36 mouse cellular contexts compared by ENCODE assay signal in genomic region chr4:7206987-7207386, GRCm38 (mm10).
DNase-seq lines count a peak whose midpoint lies in the region; ATAC-seq and TF ChIP-seq lines count a peak whose summit lies in the region.
"Had no signal": no experiment of that assay in that cellular context is flagged by ENCODE, and none has a peak within 500 bp of the region (broad histone marks: within the 10 kb centered on the region; RNA-seq: fewer than 3 reads in every experiment).

No protein-coding gene starts in this region.

- no peaks in the 10 kb centered on the region for H3K27me3 ChIP-seq in CH12.LX (replicated peaks)
- H3K27me3 ChIP-seq in forebrain, embryonic 10.5 days (ENCODE audit: poor library complexity, severe bottlenecking) = no peaks in the 10 kb centered on the region
- no peaks in the 10 kb centered on the region for H3K27me3 ChIP-seq in forebrain, embryonic 13.5 days
- H3K27me3 ChIP-seq: embryonic facial prominence, embryonic 13.5 days; hindbrain, embryonic 13.5 days; limb, embryonic 15.5 days; liver, embryonic 13.5 days; midbrain, embryonic 15.5 days; neural tube, embryonic 12.5 days; Patski had no signal

- no peak for TF ChIP-seq CTCF in CH12.LX (conservative IDR thresholded peaks at IDR 0.05 in 1 of 2, IDR thresholded peaks at IDR 0.05 in 1 of 2; ENCODE audit: low read depth in 2 of 2, low read length in 2 of 2)

- TF ChIP-seq RAD21 in CH12.LX (IDR thresholded peaks at IDR 0.05; ENCODE audit: low read depth, low read length) = no peak

- no peak overlapping the region for H3K4me3 ChIP-seq in CH12.LX (replicated peaks in 1 of 3; ENCODE audit: low read depth in 2 of 3, low read length in 2 of 3, poor library complexity in 1 of 3)
- H3K4me3 ChIP-seq in forebrain, embryonic 10.5 days = no peak overlapping the region
- no peak overlapping the region for H3K4me3 ChIP-seq in forebrain, embryonic 13.5 days
- H3K4me3 ChIP-seq: embryonic facial prominence, embryonic 13.5 days; hindbrain, embryonic 13.5 days; layer of hippocampus, adult 2 months; left cerebral cortex, adult 2 months; limb, embryonic 10.5 days; limb, embryonic 15.5 days; liver, embryonic 13.5 days; midbrain, embryonic 10.5 days; midbrain, embryonic 15.5 days; neural tube, embryonic 12.5 days had no signal

- 90% methylated on average over 1 of the region's 1 CpGs for WGBS in forebrain, embryonic 10.5 days
- 92% methylated on average over 1 of the region's 1 CpGs for WGBS in forebrain, embryonic 13.5 days

- no peak overlapping the region for H3K9ac ChIP-seq in CH12.LX (ENCODE audit: insufficient read depth, low read depth)
- no peak overlapping the region for H3K9ac ChIP-seq in forebrain, embryonic 13.5 days
- H3K9ac ChIP-seq: embryonic facial prominence, embryonic 13.5 days; hindbrain, embryonic 13.5 days; limb, embryonic 15.5 days; liver, embryonic 13.5 days; midbrain, embryonic 15.5 days; neural tube, embryonic 12.5 days had no signal

- DNase-seq in 416B (ENCODE audit: low read depth) = peak; percentile 90
- DNase-seq in CH12.LX (ENCODE audit: extremely low read depth) = peak; percentile 54
- no peak for DNase-seq in forebrain, embryonic 10.5 days (ENCODE audit: extremely low spot score, low spot score)
- no peak for DNase-seq in embryo, embryonic 9.5 days (ENCODE audit: extremely low spot score)
- no peak for DNase-seq in testis, postnatal 10 days (ENCODE audit: low spot score)
- DNase-seq: adrenal gland, postnatal 36 days; cerebellum, adult 2 months; cerebellum, postnatal 14 days; embryo, embryonic 11 days; gastrocnemius, postnatal 25 days; heart, adult 18-20 months; heart, postnatal 36 days; kidney, adult 11 months; kidney, postnatal 36 days; liver, embryonic 13.5 days; lung, adult 18-20 months; lung, postnatal 4 days; right cerebral cortex, adult 18-20 months; right cerebral cortex, postnatal 4 days; thymus, postnatal 14 days had no signal

- dilution Hi-C loops in CH12.LX (cut with MboI; ENCODE audit: extremely low pct_ligation_motif_present, extremely low pct_unique_long_range_greater_than_20kb, low sequenced_read_pairs) = no loop called here

- H3K4me2 ChIP-seq in CH12.LX (ENCODE audit: insufficient read depth, low read depth, poor library complexity, severe bottlenecking) = no peak overlapping the region; the same call in 1 of the 2 replicates
- no peak overlapping the region for H3K4me2 ChIP-seq in forebrain, embryonic 13.5 days
- H3K4me2 ChIP-seq: embryonic facial prominence, embryonic 13.5 days; heart, embryonic 11.5 days; hindbrain, embryonic 13.5 days; limb, embryonic 15.5 days; liver, embryonic 13.5 days; midbrain, embryonic 15.5 days; neural tube, embryonic 12.5 days had no signal

- H3K4me1 ChIP-seq in CH12.LX (ENCODE audit: control insufficient read depth in 1 of 2, insufficient read depth in 2 of 2) = peaks cover 4 to 20% of the 10 kb centered on the region in 2 experiments; a peak in 3 of 4 replicates
- H3K4me1 ChIP-seq in forebrain, embryonic 10.5 days = peaks cover 2% of the 10 kb centered on the region
- no peaks in the 10 kb centered on the region for H3K4me1 ChIP-seq in forebrain, embryonic 13.5 days
- H3K4me1 ChIP-seq: embryonic facial prominence, embryonic 13.5 days; hindbrain, embryonic 13.5 days; limb, embryonic 10.5 days; limb, embryonic 15.5 days; liver, embryonic 13.5 days; midbrain, embryonic 15.5 days; neural tube, embryonic 12.5 days had no signal

- no peak for TF ChIP-seq POLR2A in CH12.LX (IDR thresholded peaks at IDR 0.05; ENCODE audit: low read depth, low read length)

- peak; percentile 51; the same call in 1 of the 2 replicates for TF ChIP-seq EP300 in CH12.LX (IDR thresholded peaks at IDR 0.05; ENCODE audit: low read length)

- H3K36me3 ChIP-seq in CH12.LX (replicated peaks in 1 of 2; ENCODE audit: control insufficient read depth in 1 of 2, insufficient read depth in 1 of 2, low read length in 1 of 2) = no peaks in the 10 kb centered on the region
- no peaks in the 10 kb centered on the region for H3K36me3 ChIP-seq in forebrain, embryonic 10.5 days (replicated peaks)
- no peaks in the 10 kb centered on the region for H3K36me3 ChIP-seq in forebrain, embryonic 13.5 days (ENCODE audit: poor library complexity, severe bottlenecking)
- H3K36me3 ChIP-seq: embryonic facial prominence, embryonic 13.5 days; G1E; hindbrain, embryonic 13.5 days; limb, embryonic 10.5 days; limb, embryonic 15.5 days; liver, embryonic 13.5 days; midbrain, embryonic 10.5 days; midbrain, embryonic 15.5 days; neural tube, embryonic 12.5 days had no signal

- no peak overlapping the region for H3K27ac ChIP-seq in CH12.LX (ENCODE audit: insufficient read depth, low read depth)
- no peak overlapping the region for H3K27ac ChIP-seq in forebrain, embryonic 10.5 days
- no peak overlapping the region for H3K27ac ChIP-seq in forebrain, embryonic 13.5 days
- H3K27ac ChIP-seq: embryonic facial prominence, embryonic 13.5 days; hindbrain, embryonic 13.5 days; layer of hippocampus, adult 2 months; left cerebral cortex, adult 2 months; limb, embryonic 10.5 days; limb, embryonic 15.5 days; liver, embryonic 13.5 days; midbrain, embryonic 10.5 days; midbrain, embryonic 15.5 days; neural tube, embryonic 12.5 days had no signal

- in situ Hi-C loops in CH12.LX (cut with MboI; ENCODE audit: low pct_ligation_motif_present, low pct_unique_long_range_greater_than_20kb, low sequenced_read_pairs) = loop anchor here (25.0 kb wide), 1 partner anchor 270 kb away; no protein-coding TSS in a partner anchor

- peak; percentile 96 for ATAC-seq in granulocyte monocyte progenitor cell, adult 5-6 weeks (replicated peaks; ENCODE audit: poor library complexity, severe bottlenecking)
- ATAC-seq in megakaryocyte progenitor cell, adult 5-6 weeks (replicated peaks; ENCODE audit: poor library complexity) = peak; percentile 97
- ATAC-seq in forebrain, embryonic 13.5 days = no peak
- ATAC-seq: lung, postnatal 0 days; midbrain, embryonic 15.5 days; Patski had no signal

- H3K9me3 ChIP-seq in CH12.LX (replicated peaks; ENCODE audit: low read length) = peaks cover 4% of the 10 kb centered on the region
- H3K9me3 ChIP-seq in forebrain, embryonic 10.5 days = no peaks in the 10 kb centered on the region
- no peaks in the 10 kb centered on the region for H3K9me3 ChIP-seq in forebrain, embryonic 13.5 days (replicated peaks)
- H3K9me3 ChIP-seq: embryonic facial prominence, embryonic 13.5 days; G1E; hindbrain, embryonic 13.5 days; limb, embryonic 10.5 days; limb, embryonic 15.5 days; liver, embryonic 13.5 days; midbrain, embryonic 10.5 days; midbrain, embryonic 15.5 days; neural tube, embryonic 12.5 days had no signal

- H3K79me2 ChIP-seq in CH12.LX (replicated peaks; ENCODE audit: control insufficient read depth, extremely low read depth, insufficient read depth, poor library complexity, severe bottlenecking) = no peaks in the 10 kb centered on the region

TF ChIP-seq in CH12.LX, 34 proteins besides CTCF, POLR2A, EP300 and RAD21:
- TF ChIP-seq JUND (conservative IDR thresholded peaks at IDR 0.05; ENCODE audit: low read depth, low read length) = 0 out of 2 replicates have a peak, but pooled peaks have one; percentile 13
- TF ChIP-seq IRF4 (IDR thresholded peaks at IDR 0.05; ENCODE audit: low read depth, low read length) = no peak

Comparison
In these comparisons a context has a peak if more than half of its experiments do, and no peak if none do; other contexts are left out.
1. DNase-seq: peak in 416B (single experiment) and CH12.LX (single experiment); none in forebrain, embryonic 10.5 days (single experiment), embryo, embryonic 9.5 days (single experiment) and testis, postnatal 10 days (single experiment).